Comparison of ENCODE assay signal across 23 mouse cellular contexts in the genomic region with DNA sequence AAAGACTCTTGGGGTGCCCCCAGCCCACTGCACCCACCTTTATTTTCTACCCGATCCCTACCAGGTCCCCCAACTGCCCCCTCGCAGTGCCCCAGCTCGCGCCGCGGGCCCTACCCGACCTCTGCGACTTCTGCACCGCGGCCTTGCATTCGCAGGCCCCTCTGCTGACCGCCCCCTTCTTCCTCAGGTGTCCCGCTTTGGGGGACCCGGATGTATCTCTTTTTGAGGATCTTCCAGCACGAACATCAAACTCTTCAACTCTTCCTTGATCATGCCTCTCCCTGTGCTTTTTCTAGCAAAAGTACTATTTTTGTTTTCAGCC. TPM values are rescaled to one million over a fixed set of nuclear protein-coding genes. Genes with fewer than 3 reads are reported as not detected.
DNase-seq lines count a peak whose midpoint lies in the region; ATAC-seq and TF ChIP-seq lines count a peak whose summit lies in the region.
"Had no signal": no experiment of that assay in that cellular context is flagged by ENCODE, and none has a peak within 500 bp of the region (broad histone marks: within the 10 kb centered on the region; RNA-seq: fewer than 3 reads in every experiment).

No protein-coding gene starts in this region.

- H3K27me3 ChIP-seq in heart, embryonic 13.5 days (replicated peaks), result peaks cover 49% of the 10 kb centered on the region
- no peaks in the 10 kb centered on the region; the same call in 1 of the 2 replicates for H3K27me3 ChIP-seq in midbrain, postnatal 0 days (ENCODE audit: insufficient read depth, low read length)
- H3K27me3 ChIP-seq in midbrain, embryonic 10.5 days (ENCODE audit: low read depth, poor library complexity, severe bottlenecking), result peaks cover 30% of the 10 kb centered on the region
- peaks cover 30% of the 10 kb centered on the region for H3K27me3 ChIP-seq in embryonic facial prominence, embryonic 10.5 days (replicated peaks; ENCODE audit: low read depth, poor library complexity, severe bottlenecking)
- H3K27me3 ChIP-seq in neural tube, embryonic 14.5 days (ENCODE audit: control insufficient read depth, insufficient read depth, low read length), result peaks cover 3% of the 10 kb centered on the region; the same call in 1 of the 2 replicates

- ATAC-seq in heart, embryonic 13.5 days (ENCODE audit: extremely low read depth, insufficient number of reproducible peaks, low FRiP score, low TSS enrichment), result no peak
- no peak for ATAC-seq in midbrain, postnatal 0 days (ENCODE audit: low FRiP score)
- no peak for ATAC-seq in neural tube, embryonic 14.5 days (ENCODE audit: low read depth)

- no peak overlapping the region for H3K9ac ChIP-seq in heart, embryonic 13.5 days
- no peak overlapping the region for H3K9ac ChIP-seq in midbrain, postnatal 0 days (replicated peaks; ENCODE audit: low read length, poor library complexity, severe bottlenecking)
- H3K9ac ChIP-seq in neural tube, embryonic 14.5 days (replicated peaks; ENCODE audit: low read depth, low read length), result no peak overlapping the region
- H3K9ac ChIP-seq: embryonic facial prominence, embryonic 15.5 days; forebrain, embryonic 15.5 days; liver, embryonic 12.5 days; midbrain, embryonic 12.5 days had no signal

- TF ChIP-seq CTCF in midbrain, postnatal 0 days (IDR thresholded peaks at IDR 0.05), result no peak
- TF ChIP-seq CTCF in layer of hippocampus, adult 2 months (conservative IDR thresholded peaks at IDR 0.05), result no peak

- DNase-seq in heart, postnatal 36 days, result no peak
- no peak for DNase-seq in midbrain, postnatal 0 days (ENCODE audit: low spot score)
- no peak for DNase-seq in midbrain, embryonic 10.5 days (ENCODE audit: low spot score)
- no peak for DNase-seq in embryonic facial prominence, embryonic 10.5 days (ENCODE audit: low spot score)
- no peak for DNase-seq in layer of hippocampus, adult 2 months (ENCODE audit: low spot score in 2 of 2)
- no peak for DNase-seq in thymus, postnatal 25 days
- DNase-seq: adrenal gland, postnatal 25 days; cerebellum, adult 9-10 months; gastrocnemius, postnatal 14 days; heart, adult 18-20 months; heart, postnatal 14 days; kidney, adult 8-10 months; kidney, postnatal 14 days; lung, adult 2 months; lung, postnatal 14 days had no signal

- peaks cover 6% of the 10 kb centered on the region; the same call in 1 of the 2 replicates for H3K4me1 ChIP-seq in heart, embryonic 13.5 days
- H3K4me1 ChIP-seq in midbrain, postnatal 0 days (ENCODE audit: insufficient read depth, low read length), result no peaks in the 10 kb centered on the region
- no peaks in the 10 kb centered on the region for H3K4me1 ChIP-seq in midbrain, embryonic 10.5 days
- 0 out of 2 replicates have a peak, but pooled peaks cover 6% of the 10 kb centered on the region for H3K4me1 ChIP-seq in embryonic facial prominence, embryonic 10.5 days
- no peaks in the 10 kb centered on the region for H3K4me1 ChIP-seq in neural tube, embryonic 14.5 days (ENCODE audit: control insufficient read depth, insufficient read depth, low read length)
- H3K4me1 ChIP-seq: embryonic facial prominence, embryonic 15.5 days; forebrain, embryonic 15.5 days; midbrain, embryonic 12.5 days had no signal

- intact Hi-C loops in heart, postnatal 36 days (cut with DNase I), result no loop called here

- peak overlapping the region; percentile 22; the same call in 1 of the 2 replicates for H3K4me3 ChIP-seq in heart, embryonic 13.5 days
- peak overlapping the region; percentile 8; the same call in 1 of the 2 replicates for H3K4me3 ChIP-seq in midbrain, postnatal 0 days (ENCODE audit: low read depth, low read length)
- no peak overlapping the region for H3K4me3 ChIP-seq in midbrain, embryonic 10.5 days
- peak overlapping the region; percentile 36 for H3K4me3 ChIP-seq in embryonic facial prominence, embryonic 10.5 days
- H3K4me3 ChIP-seq in neural tube, embryonic 14.5 days (ENCODE audit: low read depth, low read length), result no peak overlapping the region
- no peak overlapping the region for H3K4me3 ChIP-seq in layer of hippocampus, adult 2 months

- no peaks in the 10 kb centered on the region for H3K36me3 ChIP-seq in heart, embryonic 13.5 days
- H3K36me3 ChIP-seq in midbrain, postnatal 0 days (ENCODE audit: insufficient read depth, low read length), result no peaks in the 10 kb centered on the region
- no peaks in the 10 kb centered on the region for H3K36me3 ChIP-seq in midbrain, embryonic 10.5 days
- H3K36me3 ChIP-seq in embryonic facial prominence, embryonic 10.5 days (replicated peaks), result no peaks in the 10 kb centered on the region
- H3K36me3 ChIP-seq in neural tube, embryonic 14.5 days (ENCODE audit: control insufficient read depth, insufficient read depth, low read length), result no peaks in the 10 kb centered on the region
- H3K36me3 ChIP-seq: embryonic facial prominence, embryonic 15.5 days; forebrain, embryonic 15.5 days; liver, embryonic 12.5 days; midbrain, embryonic 12.5 days had no signal

- H3K27ac ChIP-seq in heart, embryonic 13.5 days (replicated peaks), result no peak overlapping the region
- H3K27ac ChIP-seq in midbrain, postnatal 0 days (ENCODE audit: low read depth, low read length), result no peak overlapping the region
- H3K27ac ChIP-seq in midbrain, embryonic 10.5 days (replicated peaks), result no peak overlapping the region
- H3K27ac ChIP-seq in embryonic facial prominence, embryonic 10.5 days (replicated peaks), result no peak overlapping the region
- H3K27ac ChIP-seq in neural tube, embryonic 14.5 days (ENCODE audit: low read depth, low read length), result no peak overlapping the region
- H3K27ac ChIP-seq in layer of hippocampus, adult 2 months, result no peak overlapping the region
- H3K27ac ChIP-seq: embryonic facial prominence, embryonic 15.5 days; forebrain, embryonic 15.5 days; liver, embryonic 12.5 days; midbrain, embryonic 12.5 days had no signal

- WGBS in heart, embryonic 13.5 days, result 62% methylated on average over 15 of the region's 15 CpGs
- WGBS in midbrain, postnatal 0 days, result 73% methylated on average over 15 of the region's 15 CpGs
- 71% methylated on average over 15 of the region's 15 CpGs for WGBS in midbrain, embryonic 10.5 days
- 71% methylated on average over 15 of the region's 15 CpGs for WGBS in embryonic facial prominence, embryonic 10.5 days
- 74% methylated on average over 15 of the region's 15 CpGs for WGBS in neural tube, embryonic 14.5 days

- H3K4me2 ChIP-seq in heart, embryonic 13.5 days, result no peak overlapping the region
- no peak overlapping the region for H3K4me2 ChIP-seq in midbrain, postnatal 0 days (ENCODE audit: low read depth, low read length, poor library complexity, severe bottlenecking)
- H3K4me2 ChIP-seq in neural tube, embryonic 14.5 days (ENCODE audit: low read depth, low read length), result peak overlapping the region; percentile 24; the same call in 1 of the 2 replicates

- H3K9me3 ChIP-seq in heart, embryonic 13.5 days, result peaks cover 12% of the 10 kb centered on the region; the same call in 1 of the 2 replicates
- H3K9me3 ChIP-seq in midbrain, postnatal 0 days (ENCODE audit: low read length), result peaks cover 5% of the 10 kb centered on the region; the same call in 1 of the 2 replicates
- peaks cover 16% of the 10 kb centered on the region for H3K9me3 ChIP-seq in midbrain, embryonic 10.5 days (replicated peaks)
- H3K9me3 ChIP-seq in embryonic facial prominence, embryonic 10.5 days, result peaks cover 18% of the 10 kb centered on the region
- H3K9me3 ChIP-seq in neural tube, embryonic 14.5 days (ENCODE audit: control insufficient read depth, low read length), result no peaks in the 10 kb centered on the region
- H3K9me3 ChIP-seq: forebrain, embryonic 15.5 days had no signal

RNA-seq across cellular contexts. Expression of gene Zfp541, which starts 0.4 kb away (rescaled TPM):
- 0.05 TPM in 1 of 2 replicates, not detected in the other for polyA plus RNA-seq in heart, embryonic 13.5 days (2015; fragmentation: Nextera tagmentation; extraction: Ambion mirVana)
- total RNA-seq in heart, postnatal 36 days (2021), result not detected
- total RNA-seq in midbrain, postnatal 0 days (2014; rRNA removed), result 0.14 and 0.33 TPM in 2 replicates
- 0.15 TPM in 2 replicates for polyA plus RNA-seq in midbrain, postnatal 0 days (2015; fragmentation: Nextera tagmentation; extraction: Ambion mirVana)
- not detected in 2 replicates for polyA plus RNA-seq in midbrain, embryonic 10.5 days (2016; fragmentation: Nextera tagmentation; extraction: Ambion mirVana)
- polyA plus RNA-seq in embryonic facial prominence, embryonic 10.5 days (2016; fragmentation: Nextera tagmentation; extraction: Ambion mirVana), result 0.05 TPM in 1 of 2 replicates, not detected in the other
- 0.07 and 0.10 TPM in 2 replicates for polyA plus RNA-seq in neural tube, embryonic 14.5 days (2014; fragmentation: Nextera tagmentation; extraction: Ambion mirVana)
- 1 to 10 TPM in 1 of 2 experiments, under 1 TPM in 1; 0.59 to 1.1 TPM for total RNA-seq in layer of hippocampus, adult 2 months (2021)
- total RNA-seq: gastrocnemius, postnatal 14 days; heart, adult 18-20 months; heart, postnatal 14 days had no signal
- polyA plus RNA-seq: C2C12; forebrain, embryonic 15.5 days; limb, embryonic 11.5 days; liver, embryonic 12.5 days; midbrain, embryonic 12.5 days had no signal

RNA-seq across cellular contexts. Expression of gene Bicra, which starts 14.3 kb away (rescaled TPM):
- 4.6 and 5.0 TPM in 2 replicates for polyA plus RNA-seq in heart, embryonic 13.5 days (2015; fragmentation: Nextera tagmentation; extraction: Ambion mirVana)
- 1 to 10 TPM; 8.1 to 8.2 TPM for total RNA-seq in heart, postnatal 36 days (2021)
- total RNA-seq in midbrain, postnatal 0 days (2014; rRNA removed), result 6.3 and 7.0 TPM in 2 replicates
- polyA plus RNA-seq in midbrain, postnatal 0 days (2015; fragmentation: Nextera tagmentation; extraction: Ambion mirVana), result 3.1 and 4.1 TPM in 2 replicates
- 6.9 and 8.2 TPM in 2 replicates for polyA plus RNA-seq in midbrain, embryonic 10.5 days (2016; fragmentation: Nextera tagmentation; extraction: Ambion mirVana)
- polyA plus RNA-seq in embryonic facial prominence, embryonic 10.5 days (2016; fragmentation: Nextera tagmentation; extraction: Ambion mirVana), result 8.9 and 9.2 TPM in 2 replicates
- 8.6 and 9.6 TPM in 2 replicates for polyA plus RNA-seq in neural tube, embryonic 14.5 days (2014; fragmentation: Nextera tagmentation; extraction: Ambion mirVana)
- 10 to 100 TPM; 20.8 to 22.8 TPM for total RNA-seq in layer of hippocampus, adult 2 months (2021)

RNA-seq across cellular contexts. Expression of gene Napa, which starts 36.2 kb away (rescaled TPM):
- 150 and 157 TPM in 2 replicates for polyA plus RNA-seq in heart, embryonic 13.5 days (2015; fragmentation: Nextera tagmentation; extraction: Ambion mirVana)
- total RNA-seq in heart, postnatal 36 days (2021), result 10 to 100 TPM; 81.3 to 84.7 TPM
- total RNA-seq in midbrain, postnatal 0 days (2014; rRNA removed), result 375 and 403 TPM in 2 replicates
- 236 and 258 TPM in 2 replicates for polyA plus RNA-seq in midbrain, postnatal 0 days (2015; fragmentation: Nextera tagmentation; extraction: Ambion mirVana)
- polyA plus RNA-seq in midbrain, embryonic 10.5 days (2016; fragmentation: Nextera tagmentation; extraction: Ambion mirVana), result 187 and 188 TPM in 2 replicates
- 200 and 202 TPM in 2 replicates for polyA plus RNA-seq in embryonic facial prominence, embryonic 10.5 days (2016; fragmentation: Nextera tagmentation; extraction: Ambion mirVana)
- 252 and 259 TPM in 2 replicates for polyA plus RNA-seq in neural tube, embryonic 14.5 days (2014; fragmentation: Nextera tagmentation; extraction: Ambion mirVana)
- 100 to 1,000 TPM; 309 to 325 TPM for total RNA-seq in layer of hippocampus, adult 2 months (2021)

RNA-seq across cellular contexts. Expression of gene Kptn, which starts 57.6 kb away (rescaled TPM):
- 31.8 and 35.0 TPM in 2 replicates for polyA plus RNA-seq in heart, embryonic 13.5 days (2015; fragmentation: Nextera tagmentation; extraction: Ambion mirVana)
- total RNA-seq in heart, postnatal 36 days (2021), result 10 to 100 TPM; 23.0 to 23.1 TPM
- 42.5 and 44.1 TPM in 2 replicates for total RNA-seq in midbrain, postnatal 0 days (2014; rRNA removed)
- 35.9 and 36.7 TPM in 2 replicates for polyA plus RNA-seq in midbrain, postnatal 0 days (2015; fragmentation: Nextera tagmentation; extraction: Ambion mirVana)
- polyA plus RNA-seq in midbrain, embryonic 10.5 days (2016; fragmentation: Nextera tagmentation; extraction: Ambion mirVana), result 28.8 and 30.6 TPM in 2 replicates
- 25.8 and 26.7 TPM in 2 replicates for polyA plus RNA-seq in embryonic facial prominence, embryonic 10.5 days (2016; fragmentation: Nextera tagmentation; extraction: Ambion mirVana)
- polyA plus RNA-seq in neural tube, embryonic 14.5 days (2014; fragmentation: Nextera tagmentation; extraction: Ambion mirVana), result 39.0 and 39.5 TPM in 2 replicates
- 10 to 100 TPM; 39.4 to 47.0 TPM for total RNA-seq in layer of hippocampus, adult 2 months (2021)

Comparison
In these comparisons a context has a peak if more than half of its experiments do, and no peak if none do; other contexts are left out.
1. H3K4me3 ChIP-seq: peak in heart, embryonic 13.5 days (single experiment), midbrain, postnatal 0 days (single experiment) and embryonic facial prominence, embryonic 10.5 days (single experiment); none in midbrain, embryonic 10.5 days (single experiment), neural tube, embryonic 14.5 days (single experiment) and layer of hippocampus, adult 2 months (single experiment).